Mouse (Mus musculus): ENCODE data around the gene Sept3.
"Not testable (repeated sequence)": the region's sequence is repeated elsewhere in the genome, so short reads cannot be mapped to it uniquely, and the experiment has no call there.

Gene Sept3

GRCm38 (mm10) chr15:82274593-82274926, at the start of gene Sept3:
Gene Sept3, plus strand, starts transcription at chr15:82274893.
- DNase-seq (ENCODE audit: low spot score), result no peak

DNA sequence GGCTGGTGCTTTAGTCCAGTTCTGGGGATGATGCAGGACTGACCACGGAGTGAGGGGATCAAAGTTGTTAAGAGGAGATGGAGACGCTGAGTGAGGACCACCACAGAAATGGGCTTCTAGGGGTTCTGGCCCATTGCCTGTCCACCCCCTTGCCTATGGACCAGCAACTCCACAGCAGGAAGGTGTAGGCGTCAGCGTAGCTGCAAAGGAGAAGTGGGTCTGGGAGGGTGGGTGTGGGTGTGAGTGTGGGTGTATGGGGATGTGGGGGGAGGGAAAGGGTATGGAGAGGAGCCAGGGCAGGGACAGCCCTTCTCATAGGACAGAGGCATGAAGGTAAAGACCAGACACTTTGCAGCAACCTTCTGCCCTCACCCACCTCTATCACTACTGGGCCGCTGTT, 48.9 kb upstream of the Sept3 start:
- DNase-seq (ENCODE audit: low spot score), result no peak

DNA sequence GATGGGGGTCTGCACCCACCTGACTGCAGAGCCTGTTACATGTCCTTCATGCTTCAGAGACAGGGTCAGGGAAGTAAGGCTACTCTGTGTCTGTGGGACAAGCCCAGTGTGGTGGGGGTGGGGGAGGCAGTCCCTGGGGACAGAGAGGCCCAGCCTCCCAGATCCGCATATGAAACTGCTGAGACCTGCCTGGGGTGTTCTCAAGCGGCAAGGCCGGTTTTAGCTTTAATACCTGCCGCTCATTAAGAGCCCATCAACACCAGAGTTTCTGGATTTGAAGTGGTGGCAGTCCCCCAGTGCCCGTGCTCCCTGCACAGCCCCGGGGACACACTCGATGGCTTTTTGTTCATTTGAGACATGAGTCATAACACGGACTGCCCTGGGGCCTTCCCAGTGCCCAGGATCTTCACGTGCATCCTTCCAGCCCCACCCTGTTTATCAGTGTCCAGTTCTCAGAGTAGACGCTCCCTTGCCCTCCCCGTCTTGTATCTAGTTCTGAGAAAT, 45.1 kb upstream of the Sept3 start:
- peak; percentile 38 for DNase-seq (ENCODE audit: low spot score)

DNA sequence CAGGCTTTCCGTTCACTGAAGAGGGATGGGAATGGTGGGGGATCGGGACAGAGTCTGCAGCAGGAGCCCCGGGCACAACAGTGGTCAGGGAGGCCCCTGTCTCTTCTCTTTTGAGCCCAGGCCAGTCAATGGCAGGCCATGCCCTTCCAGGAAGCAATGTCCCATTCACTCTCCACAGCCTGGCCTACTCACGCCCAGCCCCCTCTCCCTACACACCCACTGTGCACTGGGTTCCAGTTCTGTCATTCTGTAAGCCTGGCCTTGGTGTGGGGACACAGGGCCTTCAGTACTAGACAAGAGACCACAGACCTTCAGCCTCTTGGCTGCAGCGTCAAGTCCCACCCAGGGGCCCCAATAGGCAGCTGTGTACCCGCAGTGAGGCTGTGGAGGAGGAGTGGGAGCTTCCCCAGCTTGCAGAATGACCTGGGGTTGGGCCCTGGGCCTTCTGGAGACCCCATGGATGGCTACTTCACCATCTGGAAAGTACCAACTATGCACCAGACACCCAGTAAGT, 44.5 kb upstream of the Sept3 start:
- DNase-seq (ENCODE audit: low spot score), result no peak

DNA sequence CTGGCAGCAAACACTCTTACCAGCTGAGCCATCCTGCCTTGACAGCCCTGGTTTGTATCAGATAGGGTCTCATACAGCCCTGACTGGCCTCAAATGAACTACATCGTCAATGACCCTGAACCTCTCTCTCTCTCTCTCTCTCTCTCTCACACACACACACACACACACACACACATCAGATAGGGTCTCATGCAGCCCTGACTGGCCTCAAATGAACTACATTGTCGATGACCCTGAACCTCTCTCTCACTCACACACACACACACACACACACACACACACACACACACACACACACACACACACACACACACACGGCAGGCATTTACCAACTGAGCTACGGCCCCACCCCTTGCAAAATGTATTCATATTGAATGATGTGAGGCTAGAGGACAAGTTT, 43.6 kb upstream of the Sept3 start:
- no peak for DNase-seq (ENCODE audit: low spot score)

DNA sequence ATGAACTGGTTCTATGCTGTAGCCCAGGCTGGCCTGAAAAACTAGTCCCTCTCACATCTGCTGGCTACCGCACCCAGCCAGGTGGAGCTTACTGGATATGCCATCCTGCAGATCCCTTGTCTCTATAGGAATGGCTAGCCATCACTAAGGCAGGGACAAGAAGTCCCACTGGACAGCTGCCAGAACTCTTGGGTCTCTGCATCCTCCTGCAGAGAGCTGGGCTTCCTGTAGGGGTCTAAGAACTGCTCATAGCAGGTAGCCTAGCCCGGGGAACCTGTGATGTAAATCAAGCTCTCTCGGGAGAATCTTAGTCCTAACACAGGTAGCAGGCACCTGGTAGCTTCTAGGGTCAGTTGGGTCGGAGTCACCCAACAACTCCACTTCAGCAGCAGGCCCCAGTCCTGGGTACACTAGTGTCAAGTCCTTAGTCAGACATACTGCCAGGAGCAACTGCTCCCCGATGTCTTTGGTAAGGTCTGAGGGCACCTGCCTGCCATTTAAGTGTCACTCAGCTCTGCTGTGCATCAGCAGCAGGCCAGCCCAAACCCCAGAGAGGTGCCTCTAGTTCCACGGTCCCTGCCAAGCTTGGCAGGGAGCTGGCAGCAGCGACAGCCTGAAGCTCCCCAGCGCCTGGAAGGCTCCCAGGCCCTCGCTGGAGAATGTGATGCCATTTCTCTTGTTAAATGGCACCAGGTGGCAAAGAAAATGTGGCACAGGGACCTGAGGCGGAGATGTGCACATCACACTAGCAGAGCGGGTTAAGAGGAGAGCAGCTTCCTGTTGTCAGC, 42.9 kb upstream of the Sept3 start:
- no peak for DNase-seq (ENCODE audit: low spot score)

DNA sequence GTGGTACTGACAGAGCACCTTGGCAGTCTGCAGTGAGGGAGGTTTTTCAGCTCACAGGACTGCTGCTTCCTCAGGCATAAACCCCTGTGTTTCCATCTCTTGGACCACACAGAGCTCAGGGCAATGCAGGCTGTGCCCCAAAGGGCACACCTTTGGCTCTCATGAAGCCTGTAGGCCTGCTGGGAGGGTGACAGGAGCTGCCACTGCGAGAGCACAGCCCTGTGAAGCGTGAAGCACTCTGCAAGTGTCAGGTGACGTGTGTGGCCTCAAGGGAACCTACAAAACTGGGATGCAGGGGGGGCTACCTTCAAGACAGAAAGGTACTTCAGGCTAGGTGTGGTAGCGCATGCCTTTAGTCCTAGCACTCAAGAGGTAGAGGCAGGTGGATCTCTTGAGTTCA, 42.0 kb upstream of the Sept3 start:
- no peak for DNase-seq (ENCODE audit: low spot score)

DNA sequence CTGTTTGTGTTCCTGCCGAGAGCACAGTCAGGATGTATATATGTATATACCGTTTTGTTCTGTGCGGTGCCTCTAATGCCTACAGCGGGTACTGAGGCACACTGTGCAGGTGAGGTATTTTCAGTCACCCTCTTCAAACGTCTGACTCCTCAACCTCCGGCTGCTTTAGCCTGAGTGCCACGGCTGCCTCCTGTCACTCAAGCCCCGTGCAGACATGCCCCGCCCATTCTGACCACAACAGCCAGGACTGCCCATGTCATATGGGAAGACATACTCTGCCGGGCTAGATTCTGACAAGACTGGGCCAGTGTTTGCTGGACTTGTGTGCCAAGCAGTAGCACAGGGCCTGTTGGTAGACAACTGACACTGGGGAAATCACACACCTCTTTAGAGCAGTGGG, 39.0 kb upstream of the Sept3 start:
- no peak for DNase-seq (ENCODE audit: low spot score)

DNA sequence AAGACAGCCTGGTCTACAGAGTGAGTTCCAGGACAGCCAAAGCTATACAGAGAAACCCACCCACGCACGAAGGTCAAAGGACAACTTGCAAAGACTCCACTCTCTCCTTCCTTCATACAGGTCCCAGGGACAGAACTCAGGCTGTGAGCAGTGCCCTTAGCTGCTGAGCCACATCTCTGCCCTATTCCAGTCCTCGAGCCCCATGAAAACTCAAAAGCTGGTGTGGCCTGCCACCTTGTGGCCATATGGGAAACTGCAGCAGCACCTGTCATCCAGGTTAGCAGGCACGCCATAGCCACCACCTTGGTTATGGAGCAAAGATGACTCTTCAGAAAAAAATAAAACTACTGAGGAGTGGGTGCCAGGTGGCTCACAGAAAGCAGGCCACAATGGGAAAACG, 38.1 kb upstream of the Sept3 start:
- peak; percentile 77 for DNase-seq (ENCODE audit: low spot score)

GRCm38 (mm10) chr15:82243311-82243710, 31.4 kb upstream of the Sept3 start:
- no peak for DNase-seq (ENCODE audit: low spot score)

- DNase-seq (ENCODE audit: low spot score), result no peak
These were observed 31.0 kb upstream of the Sept3 start for GRCm38 (mm10) chr15:82243742-82244114.

GRCm38 (mm10) chr15:82244115-82244804, 30.4 kb upstream of the Sept3 start, which contains the start of gene Cenpm:
Gene Cenpm, minus strand, starts transcription at chr15:82244748.
- DNase-seq (ENCODE audit: low spot score), result peak; percentile 92

DNA sequence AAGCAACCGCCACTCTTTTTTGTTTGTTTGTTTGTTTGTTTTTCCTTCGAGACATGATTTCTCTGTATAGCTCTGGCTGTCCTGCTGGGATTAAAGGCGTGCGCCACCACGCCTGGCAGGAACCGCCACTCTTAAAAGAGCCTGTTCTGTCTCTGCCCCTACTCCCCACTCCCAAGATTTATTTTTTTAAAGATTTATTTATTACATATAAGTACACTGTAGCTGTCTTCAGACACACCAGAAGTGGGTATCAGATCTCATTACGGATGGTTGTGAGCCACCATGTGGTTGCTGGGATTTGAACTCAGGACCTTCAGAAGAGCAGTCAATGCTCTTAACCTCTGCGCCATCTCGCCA, 29.9 kb upstream of the Sept3 start:
- DNase-seq (ENCODE audit: low spot score), result not testable (repeated sequence)

DNA sequence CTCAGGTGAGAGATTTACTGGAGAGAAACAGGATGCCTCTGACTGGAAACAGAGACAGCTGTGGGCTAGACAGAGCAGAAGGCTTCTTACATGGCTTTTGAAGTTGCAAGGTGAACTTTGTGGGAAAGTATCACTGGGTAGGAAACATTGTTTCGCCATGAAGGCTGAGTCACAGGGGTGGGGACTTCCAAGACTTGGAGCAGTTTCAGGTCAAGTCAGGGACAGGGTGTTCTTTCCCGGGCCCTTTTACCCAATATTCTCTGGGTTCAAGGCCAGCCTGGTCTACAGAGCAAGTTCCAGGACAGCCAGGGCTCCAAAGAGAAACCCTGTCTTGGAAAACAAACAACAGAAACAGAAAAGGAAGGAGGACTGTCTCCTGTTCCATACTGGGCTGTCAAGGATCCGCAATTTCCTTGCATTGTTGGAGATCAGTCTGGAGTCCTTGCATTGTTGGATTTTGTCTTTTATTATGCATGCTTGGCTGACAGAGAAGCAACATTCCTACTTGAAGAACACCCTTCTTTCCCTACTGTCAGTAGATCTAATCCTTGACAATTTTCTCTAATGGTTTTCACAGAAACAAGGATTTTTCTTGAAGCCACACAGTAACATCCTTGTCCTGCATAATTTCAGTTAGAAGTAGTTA, 27.4 kb upstream of the Sept3 start:
- DNase-seq (ENCODE audit: low spot score), result no peak

DNA sequence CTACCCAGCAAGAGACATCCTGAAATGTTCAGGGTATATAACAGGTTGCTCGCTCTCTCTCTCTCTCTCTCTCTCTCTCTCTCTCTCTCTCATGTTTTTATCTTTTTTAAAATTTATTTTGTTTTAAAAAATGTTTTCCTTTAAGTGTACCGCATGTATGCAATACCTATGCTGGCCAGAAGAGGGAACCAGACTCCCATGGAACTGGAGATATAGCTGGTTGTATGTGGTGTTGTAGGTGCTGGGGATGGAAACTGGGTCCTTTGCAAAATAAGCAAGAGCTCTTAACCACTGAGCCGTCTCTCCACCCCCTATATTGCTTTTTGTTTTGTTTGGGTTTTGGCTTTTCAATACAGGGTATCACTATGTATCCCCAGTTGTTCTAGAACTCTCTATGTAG, 23.1 kb upstream of the Sept3 start:
- DNase-seq (ENCODE audit: low spot score), result no peak

DNA sequence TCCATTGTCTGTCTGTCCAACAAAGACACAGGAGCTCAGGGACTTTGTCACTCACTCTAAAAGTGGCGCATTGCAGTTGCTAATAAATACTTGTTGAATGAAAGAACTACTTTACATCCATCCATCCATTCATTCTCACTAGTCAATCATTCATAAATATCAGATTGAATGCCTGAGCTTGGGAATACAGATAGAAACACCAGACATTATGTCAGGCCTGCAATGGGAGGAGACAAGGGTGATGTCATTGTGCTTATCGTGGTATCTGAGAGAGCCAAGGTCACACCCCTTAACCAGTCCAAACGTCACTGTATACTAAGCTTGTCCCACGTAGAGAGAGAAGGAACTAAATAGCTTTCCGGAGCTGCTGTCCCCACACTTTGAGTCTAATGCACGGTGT, 22.6 kb upstream of the Sept3 start, which contains the start of gene 1500009C09Rik:
TSS of gene 1500009C09Rik (plus strand) at position 301 of the 400 bp plus-strand sequence.
- DNase-seq (ENCODE audit: low spot score), result no peak

GRCm38 (mm10) chr15:82255248-82255647, 19.4 kb upstream of the Sept3 start:
- DNase-seq (ENCODE audit: low spot score), result no peak

DNA sequence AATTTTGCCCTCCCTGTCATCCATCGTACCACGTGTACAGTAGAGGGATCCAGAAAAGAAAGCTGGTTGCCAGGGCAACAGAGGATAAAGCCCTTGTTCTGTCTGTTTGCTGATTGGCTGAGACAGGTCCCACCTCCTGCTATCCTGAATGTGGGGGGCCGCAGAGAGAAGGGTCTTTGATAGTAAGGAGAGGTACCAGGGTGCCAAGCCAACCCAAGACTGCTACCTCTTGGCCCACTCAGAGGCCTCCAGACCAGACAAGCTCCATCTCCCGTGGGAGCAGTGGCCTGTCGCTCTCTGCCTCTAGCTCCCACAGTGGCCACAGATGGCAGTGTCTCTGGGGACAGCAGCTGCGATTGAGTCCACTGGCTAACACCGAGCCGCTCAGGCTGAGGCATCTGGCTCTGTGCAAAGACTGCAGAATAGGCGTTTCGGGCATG, 18.7 kb upstream of the Sept3 start:
- DNase-seq (ENCODE audit: low spot score), result no peak

DNA sequence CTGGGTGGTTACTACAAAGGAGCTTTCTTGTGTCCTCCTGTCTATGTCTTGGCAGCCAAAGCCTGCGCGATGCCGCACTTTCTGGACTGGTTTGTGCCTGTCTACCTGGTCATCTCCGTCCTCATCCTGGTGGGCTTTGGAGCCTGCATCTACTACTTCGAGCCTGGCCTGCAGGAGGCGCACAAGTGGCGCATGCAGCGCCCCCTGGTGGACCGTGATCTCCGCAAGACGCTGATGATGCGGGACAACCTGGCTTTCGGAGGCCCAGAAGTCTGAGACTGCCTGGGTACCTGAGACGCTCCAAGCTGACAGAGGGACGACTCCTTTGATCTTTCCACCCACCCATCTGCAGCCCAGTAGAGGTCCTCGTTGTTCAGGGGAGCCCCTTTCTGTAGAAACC, 15.2 kb upstream of the Sept3 start:
- DNase-seq (ENCODE audit: low spot score), result peak; percentile 62

DNA sequence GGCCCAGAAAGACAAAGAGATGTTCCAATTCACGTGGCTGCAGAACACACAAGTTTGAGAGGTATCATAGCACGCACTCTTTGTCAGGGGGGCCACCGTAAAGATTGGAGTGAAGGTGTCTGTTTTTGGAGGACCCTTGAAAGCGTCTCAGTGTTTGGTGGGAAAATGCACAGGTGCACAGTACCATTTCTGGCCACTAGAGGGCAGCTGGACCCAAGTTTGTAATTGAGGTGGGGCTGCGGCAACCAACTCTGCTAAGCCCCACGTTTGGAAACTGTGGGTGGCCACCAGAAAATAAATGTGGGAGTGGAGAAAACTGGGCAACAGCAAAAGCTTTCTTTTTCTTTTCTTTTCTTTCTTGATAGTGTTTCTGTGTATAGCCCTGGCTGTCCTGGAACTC, 8.3 kb upstream of the Sept3 start:
- peak; percentile 55 for DNase-seq (ENCODE audit: low spot score)

GRCm38 (mm10) chr15:82268185-82268584, 6.5 kb upstream of the Sept3 start:
- no peak for DNase-seq (ENCODE audit: low spot score)

DNA sequence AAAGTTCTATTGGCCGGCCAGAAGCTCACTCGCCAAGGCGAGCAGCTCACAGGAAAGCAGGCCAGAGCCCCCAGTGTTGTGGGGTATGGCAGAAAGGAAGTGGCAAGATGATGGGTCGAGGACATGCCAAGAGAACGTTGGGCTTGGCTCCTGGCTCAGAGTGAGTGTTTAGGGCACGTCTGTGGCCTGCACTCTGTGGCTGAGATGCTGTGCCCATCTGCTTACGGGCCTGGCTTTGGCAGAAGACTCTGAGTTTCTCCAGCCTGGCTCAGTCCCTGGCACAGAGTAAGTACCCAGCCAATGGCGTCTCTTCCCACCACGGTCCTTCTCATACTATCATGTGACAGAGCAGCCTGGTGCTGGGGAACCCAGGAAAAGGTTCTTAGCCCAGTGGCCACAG, 5.9 kb upstream of the Sept3 start:
- DNase-seq (ENCODE audit: low spot score), result no peak

GRCm38 (mm10) chr15:82271201-82271600, 3.5 kb upstream of the Sept3 start:
- DNase-seq (ENCODE audit: low spot score), result peak; percentile 51
